Mouse (Mus musculus): ENCODE data around the gene Arhgap32. TPM values are rescaled to one million over a fixed set of nuclear protein-coding genes. Genes with fewer than 3 reads are reported as not detected.

Gene Arhgap32
- not detected for polyA plus RNA-seq (2017; shearing (Covaris generic))

DNA sequence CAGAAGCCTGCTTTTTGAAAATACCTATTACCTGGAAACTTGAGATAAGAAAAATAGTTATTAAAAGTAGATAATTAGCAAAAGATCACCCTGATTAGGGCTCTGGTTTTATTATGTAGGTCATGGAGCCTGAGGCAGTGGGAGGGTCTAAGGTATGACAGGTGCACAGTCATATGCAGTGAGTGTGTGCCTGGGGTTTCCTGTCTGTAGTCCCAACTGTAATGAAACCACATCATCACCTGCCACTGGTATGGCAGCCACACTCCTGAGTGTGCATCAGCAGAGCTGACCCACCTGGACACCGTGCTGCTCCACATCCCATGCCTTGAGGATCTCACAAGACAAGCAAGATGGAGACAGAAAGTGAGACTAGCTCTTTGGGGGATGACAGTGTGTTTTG is at the start of gene Arhgap32:
Gene Arhgap32 (plus strand): TSS at position 351 of the 400 bp plus-strand sequence.

Other genes with a start within 250 kb of the Arhgap32 start
- gene Barx2, start 202.7 kb upstream of the Arhgap32 start, polyA plus RNA-seq (2017; shearing (Covaris generic)), result not detected
- gene Kcnj5, start 228.2 kb downstream of the Arhgap32 start, polyA plus RNA-seq (2017; shearing (Covaris generic)), result not detected